Mouse (Mus musculus) ES-Bruce4 (cell line): ENCODE data around the gene Plcb4.

Experiments
- CTCF ChIP-seq: IDR thresholded peaks from one replicate; pipeline ENCODE4 v1.8.1; 2011; ENCODE audit warnings: low read depth, low read length
- POLR2A ChIP-seq: IDR thresholded peaks from one replicate; pipeline ENCODE4 v1.8.1; 2011; ENCODE audit warnings: low read length; ENCODE audit not compliant: insufficient read depth

DNA sequence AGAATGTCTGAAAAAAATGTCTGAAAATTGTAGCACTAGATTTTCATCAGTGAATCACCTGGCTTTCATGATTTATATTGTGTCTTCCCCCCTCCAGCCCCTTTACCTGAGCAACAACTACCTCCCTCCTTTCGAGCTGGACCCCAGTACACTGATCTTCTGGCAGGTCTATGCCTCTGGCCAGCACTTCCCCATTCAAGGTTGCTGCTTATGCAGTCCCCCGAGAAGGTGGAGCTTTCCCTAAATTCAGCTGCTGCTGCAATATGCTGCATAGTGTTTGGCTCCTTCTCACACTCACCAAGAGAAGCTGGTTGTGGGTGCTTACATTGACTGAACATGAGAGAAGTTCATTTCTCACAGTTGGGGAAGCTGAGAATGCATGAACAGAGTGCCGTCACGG, 273.8 kb downstream of the Plcb4 start:
- TF ChIP-seq POLR2A (no peak), CTCF (no peak)
